Mouse (Mus musculus): ENCODE measurements around the gene Fcrl6. TPM values are rescaled to one million over a fixed set of nuclear protein-coding genes. Genes with fewer than 3 reads are reported as not detected.

Gene Fcrl6
- not detected in 2 replicates for polyA plus RNA-seq (2015; fragmentation: Nextera tagmentation; extraction: Ambion mirVana)

DNA sequence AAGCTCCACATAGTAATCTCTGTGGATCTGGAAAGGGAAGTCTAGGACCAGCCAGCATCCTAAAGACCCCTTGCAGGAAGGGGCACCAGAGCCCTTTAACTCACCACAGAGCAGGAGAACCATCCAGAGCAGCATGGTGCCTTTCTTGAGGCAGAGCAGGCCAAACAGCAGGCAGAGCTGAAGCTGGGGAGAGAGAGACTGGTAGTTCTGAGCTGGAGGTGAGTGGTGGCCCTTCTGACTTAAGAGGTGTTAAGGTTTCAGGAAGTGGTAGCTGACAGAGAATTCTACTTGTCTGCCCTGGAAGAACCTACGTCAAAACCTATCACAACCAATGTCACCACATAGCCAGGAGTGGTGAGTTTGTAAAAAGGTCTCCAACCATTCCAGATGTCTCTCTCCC is at the start of gene Fcrl6:
Gene Fcrl6, minus strand, starts transcription at position 226 of the 400 bp plus-strand sequence.
- H3K9me3 ChIP-seq, result no peaks in the 10 kb centered on the region
- H3K36me3 ChIP-seq, result no peaks in the 10 kb centered on the region
- 0 out of 2 replicates have a peak, but pooled peaks cover 6% of the 10 kb centered on the region for H3K27me3 ChIP-seq (replicated peaks)
- no peak within 1 kb of the TSS for H3K4me2 ChIP-seq
- H3K9ac ChIP-seq, result no peak within 1 kb of the TSS
- 55% methylated on average over 1 of the region's 1 CpGs for WGBS
- ATAC-seq (ENCODE audit: extremely low read depth, insufficient number of reproducible peaks, low FRiP score, low TSS enrichment), result no peak
- no peak within 1 kb of the TSS for H3K27ac ChIP-seq (replicated peaks)
- no peak within 1 kb of the TSS for H3K4me3 ChIP-seq
- no peaks in the 10 kb centered on the region for H3K4me1 ChIP-seq

DNA sequence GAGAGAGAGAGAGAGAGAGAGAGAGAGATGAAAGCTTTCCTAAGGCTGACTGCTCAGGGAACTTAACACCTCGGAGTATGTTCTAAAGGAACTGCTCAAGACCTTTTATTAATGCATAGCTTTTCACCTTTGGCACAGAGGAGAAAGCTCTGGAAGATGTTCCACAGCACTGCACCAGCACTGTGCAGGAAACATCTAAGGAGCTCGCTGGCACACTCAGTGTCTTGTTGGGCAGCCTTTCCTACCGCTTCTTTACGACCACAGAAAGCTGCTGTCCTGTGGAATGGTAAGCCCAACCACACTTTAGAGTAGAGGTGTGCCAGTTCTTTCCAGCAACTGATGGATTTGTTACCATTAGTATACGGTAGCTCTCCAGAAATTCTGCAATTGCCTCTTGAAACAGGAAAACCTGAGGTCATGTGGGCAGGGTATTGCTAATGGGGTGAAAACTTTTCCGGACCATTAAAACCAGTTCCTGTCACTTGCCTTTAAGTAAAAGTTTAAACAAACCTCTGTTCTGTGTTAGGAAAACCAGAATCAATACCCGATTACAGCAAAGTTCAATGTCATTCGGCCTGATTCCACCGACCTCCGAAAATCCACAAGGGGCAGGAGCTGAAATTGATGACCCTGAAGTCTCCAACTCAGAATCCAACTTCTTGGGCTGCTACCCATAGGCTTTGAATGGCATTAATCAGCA is 49.1 kb upstream of the Fcrl6 start:
- H3K4me3 ChIP-seq, result no peak overlapping the region
- H3K9ac ChIP-seq, result no peak overlapping the region
- WGBS, result 76% methylated on average over 10 of the region's 10 CpGs
- H3K27ac ChIP-seq (replicated peaks), result no peak overlapping the region
- H3K4me2 ChIP-seq, result no peak overlapping the region
- no peaks in the 10 kb centered on the region for H3K9me3 ChIP-seq
- no peak for ATAC-seq (ENCODE audit: extremely low read depth, insufficient number of reproducible peaks, low FRiP score, low TSS enrichment)
- H3K36me3 ChIP-seq, result no peaks in the 10 kb centered on the region
- H3K27me3 ChIP-seq (replicated peaks), result no peaks in the 10 kb centered on the region
- H3K4me1 ChIP-seq, result peaks cover 44% of the 10 kb centered on the region

DNA sequence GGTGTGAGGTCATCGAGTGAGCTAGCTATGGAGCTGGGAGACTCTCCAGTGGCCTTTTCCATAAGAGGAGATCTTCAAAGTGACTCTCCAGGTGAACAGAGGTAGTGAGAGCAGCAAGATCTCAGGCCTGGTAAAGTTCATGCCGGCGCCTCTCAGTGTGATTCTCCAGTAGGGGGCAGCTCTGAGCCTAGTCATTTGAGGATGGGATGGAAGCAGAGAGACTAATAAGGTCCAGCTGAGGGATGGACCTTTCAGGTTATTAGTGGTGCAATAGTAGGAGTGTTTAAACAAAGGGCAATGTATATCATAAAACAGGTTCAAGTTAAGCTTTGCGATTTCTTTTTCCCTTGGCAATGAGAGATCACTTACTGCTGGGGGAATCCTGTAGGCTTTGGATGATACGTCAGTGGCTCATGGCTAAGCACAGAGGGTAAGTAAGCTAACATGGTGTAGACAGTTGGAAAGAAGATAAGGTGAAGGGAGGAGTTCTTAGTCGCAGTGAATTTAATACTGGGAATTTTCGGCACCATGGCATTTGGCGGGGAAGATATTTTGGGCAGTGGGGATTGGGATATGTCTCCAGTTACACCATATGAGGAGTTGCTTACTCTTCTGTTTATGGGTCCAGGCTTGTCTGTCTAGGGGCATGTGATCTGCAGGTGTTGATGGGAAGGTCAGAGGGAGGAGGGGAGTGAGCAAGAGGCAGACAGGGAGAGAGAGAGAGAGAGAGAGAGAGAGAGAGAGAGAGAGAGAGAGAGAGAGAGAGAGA is 48.4 kb upstream of the Fcrl6 start:
- Histone ChIP-seq H3K4me1 (peaks cover 44% of the 10 kb centered on the region), H3K36me3 (no peaks in the 10 kb centered on the region), H3K27me3 (replicated peaks) (no peaks in the 10 kb centered on the region), H3K4me3 (no peak overlapping the region), H3K9me3 (no peaks in the 10 kb centered on the region), H3K9ac (no peak overlapping the region), H3K27ac (replicated peaks) (no peak overlapping the region), H3K4me2 (no peak overlapping the region)
- ATAC-seq (ENCODE audit: extremely low read depth, insufficient number of reproducible peaks, low FRiP score, low TSS enrichment), result no peak
- WGBS, result 51% methylated on average over 8 of the region's 8 CpGs

DNA sequence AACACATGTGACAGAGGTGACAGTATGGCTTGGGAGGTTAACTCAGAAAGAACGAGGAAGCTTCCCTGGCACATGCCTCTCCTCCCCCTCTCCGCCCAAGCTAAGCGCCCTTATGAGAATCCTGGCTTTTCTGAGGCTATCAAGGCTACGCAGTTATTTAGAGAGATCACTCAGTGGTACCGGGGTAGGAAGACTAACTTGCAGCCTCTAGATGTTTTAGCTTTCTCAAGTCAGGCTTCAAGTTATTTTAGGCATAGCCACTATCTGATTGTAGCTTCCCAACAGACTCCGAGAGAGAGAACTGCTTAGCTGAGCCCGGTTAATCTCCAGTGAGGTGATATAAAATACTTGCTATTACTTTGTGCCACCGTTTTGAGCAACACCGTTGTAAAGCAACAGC is 47.0 kb upstream of the Fcrl6 start:
- peaks cover 44% of the 10 kb centered on the region for H3K4me1 ChIP-seq
- no peaks in the 10 kb centered on the region for H3K36me3 ChIP-seq
- no peak for ATAC-seq (ENCODE audit: extremely low read depth, insufficient number of reproducible peaks, low FRiP score, low TSS enrichment)
- WGBS, result 35% methylated on average over 9 of the region's 9 CpGs
- H3K4me3 ChIP-seq, result no peak overlapping the region
- no peaks in the 10 kb centered on the region for H3K9me3 ChIP-seq
- no peaks in the 10 kb centered on the region for H3K27me3 ChIP-seq (replicated peaks)
- no peak overlapping the region for H3K4me2 ChIP-seq
- H3K27ac ChIP-seq (replicated peaks), result peak overlapping the region; percentile 12
- no peak overlapping the region for H3K9ac ChIP-seq

DNA sequence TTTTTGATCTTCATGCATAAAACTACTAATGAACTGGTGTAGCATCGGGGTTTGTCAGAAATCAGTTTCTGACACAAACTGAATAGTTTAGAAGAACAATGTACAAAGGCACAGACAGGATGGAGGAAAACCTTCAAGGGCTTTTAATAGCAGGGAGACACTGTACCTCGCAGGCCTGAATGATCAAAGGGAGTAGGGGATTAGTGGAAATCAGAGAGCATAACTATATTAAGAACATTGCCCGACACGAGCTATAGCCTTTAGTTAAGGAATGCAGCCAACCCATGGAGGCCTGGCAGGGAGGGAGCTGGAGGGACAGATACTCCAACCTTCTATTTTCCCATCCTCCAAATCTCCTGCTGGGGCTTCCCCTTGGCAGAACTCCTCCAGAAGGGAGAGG is 44.9 kb upstream of the Fcrl6 start:
- H3K36me3 ChIP-seq, result no peaks in the 10 kb centered on the region
- 0 out of 2 replicates have a peak overlapping the region, but pooled peaks have one; percentile 21 for H3K27ac ChIP-seq (replicated peaks)
- no peaks in the 10 kb centered on the region for H3K27me3 ChIP-seq (replicated peaks)
- no peaks in the 10 kb centered on the region for H3K9me3 ChIP-seq
- peak; percentile 70; the same call in 1 of the 2 replicates for ATAC-seq (ENCODE audit: extremely low read depth, insufficient number of reproducible peaks, low FRiP score, low TSS enrichment)
- H3K4me3 ChIP-seq, result no peak overlapping the region
- H3K4me1 ChIP-seq, result peaks cover 37% of the 10 kb centered on the region
- peak overlapping the region; percentile 25; the same call in 1 of the 2 replicates for H3K4me2 ChIP-seq
- no peak overlapping the region for H3K9ac ChIP-seq
- WGBS, result 18% methylated on average over 4 of the region's 4 CpGs

DNA sequence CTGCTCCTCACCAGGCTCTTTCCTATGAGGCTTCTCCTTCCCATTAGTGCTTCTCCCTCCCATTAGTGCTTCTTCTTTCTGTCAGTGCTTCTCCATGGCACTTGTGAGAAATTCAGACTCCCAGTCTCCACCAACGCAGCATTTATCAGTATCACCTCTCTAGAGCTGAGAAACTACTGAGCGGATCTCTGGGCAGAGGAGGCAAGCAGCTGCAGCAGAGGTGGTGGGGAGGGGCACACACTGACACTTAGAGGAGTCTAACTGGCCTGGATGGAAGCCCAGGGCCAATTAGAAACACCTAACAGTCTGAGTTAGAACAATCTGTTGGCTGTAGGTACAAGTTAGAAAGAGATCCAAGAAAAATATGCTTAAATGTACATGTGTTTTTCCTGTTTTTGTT is 36.4 kb upstream of the Fcrl6 start:
- Histone ChIP-seq H3K9ac (no peak overlapping the region), H3K4me3 (no peak overlapping the region), H3K27me3 (replicated peaks) (no peaks in the 10 kb centered on the region), H3K4me1 (peaks cover 29% of the 10 kb centered on the region), H3K4me2 (no peak overlapping the region), H3K27ac (replicated peaks) (0 out of 2 replicates have a peak overlapping the region, but pooled peaks have one; percentile 59), H3K36me3 (no peaks in the 10 kb centered on the region), H3K9me3 (no peaks in the 10 kb centered on the region)
- WGBS, result 9% methylated on average over 2 of the region's 2 CpGs
- ATAC-seq (ENCODE audit: extremely low read depth, insufficient number of reproducible peaks, low FRiP score, low TSS enrichment), result no peak

DNA sequence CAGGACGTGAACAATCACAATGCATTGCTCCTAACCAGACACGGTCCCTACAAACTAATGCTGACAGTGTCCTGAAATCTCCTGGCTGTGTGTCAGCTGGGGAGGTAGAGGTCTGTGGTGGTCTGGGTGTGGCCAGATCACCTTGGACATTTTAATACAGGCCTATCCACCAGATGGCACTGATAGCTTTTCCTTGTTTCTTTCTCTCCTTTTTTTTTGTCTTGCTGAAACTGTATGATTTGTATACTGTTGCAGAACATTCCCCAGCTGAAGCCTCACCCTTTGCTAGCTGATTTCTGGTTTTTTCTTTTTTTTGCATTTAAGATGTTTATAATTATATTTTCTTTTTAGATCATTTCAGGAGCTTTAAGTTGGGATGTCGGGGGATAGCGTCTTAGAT is 35.5 kb upstream of the Fcrl6 start:
- Histone ChIP-seq H3K9me3 (no peaks in the 10 kb centered on the region), H3K27ac (replicated peaks) (no peak overlapping the region; the same call in 1 of the 2 replicates)

DNA sequence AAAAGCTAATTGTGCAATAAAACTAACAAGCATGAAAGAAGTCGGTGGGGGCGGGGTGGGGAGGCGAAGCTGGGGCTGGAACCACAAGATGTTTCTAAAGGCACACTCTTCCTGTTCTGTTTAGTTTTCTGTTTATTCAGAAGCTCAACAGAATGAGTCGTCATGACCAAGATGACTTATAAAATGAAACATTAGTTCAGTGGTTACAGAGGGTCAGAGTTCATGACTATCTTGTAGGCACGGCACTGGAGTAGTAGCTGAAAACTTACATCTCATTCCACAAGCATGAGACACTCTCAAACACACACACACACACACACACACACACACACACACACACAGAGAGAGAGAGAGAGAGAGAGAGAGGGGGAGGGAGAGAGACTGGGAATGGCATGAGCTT is 33.9 kb upstream of the Fcrl6 start:
- no peaks in the 10 kb centered on the region for H3K27me3 ChIP-seq (replicated peaks)
- H3K4me2 ChIP-seq, result no peak overlapping the region
- no peaks in the 10 kb centered on the region for H3K9me3 ChIP-seq
- no peaks in the 10 kb centered on the region for H3K36me3 ChIP-seq
- no peak overlapping the region for H3K9ac ChIP-seq
- WGBS, result 84% methylated on average over 5 of the region's 5 CpGs
- no peak overlapping the region for H3K4me3 ChIP-seq
- ATAC-seq (ENCODE audit: extremely low read depth, insufficient number of reproducible peaks, low FRiP score, low TSS enrichment), result no peak
- peaks cover 35% of the 10 kb centered on the region for H3K4me1 ChIP-seq
- H3K27ac ChIP-seq (replicated peaks), result no peak overlapping the region

More for the DNA sequence above, 35.5 kb upstream of the Fcrl6 start:
- ATAC-seq (ENCODE audit: extremely low read depth, insufficient number of reproducible peaks, low FRiP score, low TSS enrichment), result no peak
- H3K27me3 ChIP-seq (replicated peaks), result no peaks in the 10 kb centered on the region
- H3K4me3 ChIP-seq, result no peak overlapping the region
- no peaks in the 10 kb centered on the region for H3K36me3 ChIP-seq
- H3K4me1 ChIP-seq, result peaks cover 28% of the 10 kb centered on the region
- H3K4me2 ChIP-seq, result no peak overlapping the region
- no peak overlapping the region for H3K9ac ChIP-seq
- 58% methylated on average over 4 of the region's 4 CpGs for WGBS

DNA sequence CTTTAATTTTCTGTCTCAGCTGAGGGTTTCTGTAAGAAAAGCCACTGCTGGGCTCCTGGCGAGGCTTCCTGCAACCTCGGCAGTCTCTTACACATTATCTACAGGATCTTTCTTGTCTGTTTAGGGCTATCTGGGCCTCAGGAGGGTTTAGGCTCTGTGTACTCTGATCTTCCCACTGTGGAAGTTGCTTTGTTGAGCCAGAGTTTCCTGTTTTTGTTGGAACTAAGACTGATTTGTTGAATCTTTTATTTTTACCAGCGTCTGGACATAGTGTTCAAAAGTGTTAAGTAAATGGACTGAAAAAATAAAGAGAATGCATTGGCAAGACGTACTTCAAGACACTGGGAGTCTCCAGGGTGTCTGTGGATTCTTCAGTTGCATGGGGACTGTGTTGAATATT is 32.9 kb upstream of the Fcrl6 start:
- Histone ChIP-seq H3K9me3 (no peaks in the 10 kb centered on the region), H3K27me3 (replicated peaks) (no peaks in the 10 kb centered on the region), H3K4me2 (peak overlapping the region; percentile 27; the same call in 1 of the 2 replicates), H3K27ac (replicated peaks) (0 out of 2 replicates have a peak overlapping the region, but pooled peaks have one; percentile 6), H3K4me1 (peaks cover 35% of the 10 kb centered on the region), H3K4me3 (no peak overlapping the region), H3K9ac (no peak overlapping the region), H3K36me3 (no peaks in the 10 kb centered on the region)
- ATAC-seq (ENCODE audit: extremely low read depth, insufficient number of reproducible peaks, low FRiP score, low TSS enrichment), result no peak
- WGBS, result 37% methylated on average over 4 of the region's 4 CpGs

DNA sequence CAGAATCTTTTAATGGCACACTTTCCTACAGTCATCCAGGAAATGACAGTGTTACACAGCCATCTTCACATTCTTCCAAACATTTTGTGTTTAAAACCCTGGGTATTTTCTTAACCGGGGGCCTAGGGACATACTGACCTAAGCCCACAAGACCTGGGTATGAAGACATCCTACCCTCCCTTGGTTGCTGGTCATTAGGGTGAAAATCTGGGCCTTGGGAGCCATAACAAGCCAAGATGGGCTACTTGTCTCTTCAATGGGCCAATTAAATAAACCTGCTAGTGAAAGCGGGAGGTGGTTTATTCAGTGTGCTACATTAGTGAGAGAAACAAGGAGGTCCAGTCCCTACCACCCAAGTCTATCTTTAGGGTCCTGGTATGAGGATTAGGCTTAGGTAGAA is 31.8 kb upstream of the Fcrl6 start:
- H3K27me3 ChIP-seq (replicated peaks), result no peaks in the 10 kb centered on the region
- H3K4me1 ChIP-seq, result peaks cover 33% of the 10 kb centered on the region
- no peaks in the 10 kb centered on the region for H3K36me3 ChIP-seq
- ATAC-seq (ENCODE audit: extremely low read depth, insufficient number of reproducible peaks, low FRiP score, low TSS enrichment), result no peak
- no peak overlapping the region for H3K4me2 ChIP-seq
- no peak overlapping the region for H3K9ac ChIP-seq
- no peak overlapping the region for H3K27ac ChIP-seq (replicated peaks)
- H3K4me3 ChIP-seq, result no peak overlapping the region
- H3K9me3 ChIP-seq, result no peaks in the 10 kb centered on the region
- 80% methylated on average over 2 of the region's 2 CpGs for WGBS

DNA sequence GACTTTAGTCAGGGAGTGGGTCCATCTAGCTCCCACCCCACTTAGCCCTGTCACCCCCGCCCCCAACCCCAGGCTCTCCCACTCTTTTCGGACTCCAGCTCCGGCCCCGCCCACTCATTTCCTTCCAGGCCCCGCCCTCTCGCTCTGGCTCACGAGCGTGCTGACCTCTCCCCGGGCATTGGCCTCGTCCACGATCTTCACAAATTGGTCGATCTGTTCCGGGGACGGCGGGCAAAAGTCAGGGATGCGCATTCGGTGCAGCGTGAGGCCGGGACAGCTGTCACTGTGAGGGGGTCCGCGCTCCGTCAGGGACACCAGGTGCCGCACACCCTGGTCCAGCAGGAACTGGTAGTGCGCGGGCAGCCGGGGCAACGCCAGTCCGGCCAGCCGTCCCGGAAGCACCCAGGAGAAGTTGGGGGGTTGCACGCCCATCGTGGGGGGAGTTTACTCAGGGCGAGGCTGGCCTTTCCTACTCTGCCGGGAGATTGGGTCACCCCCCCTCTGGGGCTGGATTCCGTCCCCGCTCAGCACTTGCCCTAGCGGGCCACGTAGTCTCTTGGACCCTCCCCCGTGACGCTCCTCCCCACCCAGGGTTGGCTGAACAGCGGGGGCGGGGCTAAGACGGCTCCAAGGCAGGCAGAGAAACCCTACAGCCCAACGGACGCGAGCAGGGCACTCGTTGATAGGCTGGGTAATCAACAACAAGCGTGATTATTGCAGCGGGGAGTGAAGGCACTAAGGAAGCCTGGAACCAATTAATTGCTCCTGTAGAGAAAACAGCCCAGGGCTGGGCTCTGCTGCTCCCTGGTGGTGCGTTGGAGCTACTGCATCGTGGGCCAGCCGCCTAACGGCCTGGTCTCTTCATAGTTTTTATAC is 30.3 kb upstream of the Fcrl6 start, which contains the start of gene Dusp23:
Gene Dusp23, minus strand, starts transcription at position 512 of the 876 bp plus-strand sequence.
- H3K27ac ChIP-seq (replicated peaks), result peak within 1 kb of the TSS; percentile 97
- H3K36me3 ChIP-seq, result no peaks in the 10 kb centered on the region
- peaks cover 26% of the 10 kb centered on the region for H3K4me1 ChIP-seq
- peak; percentile 96 for ATAC-seq (ENCODE audit: extremely low read depth, insufficient number of reproducible peaks, low FRiP score, low TSS enrichment)
- peak within 1 kb of the TSS; percentile 80 for H3K4me2 ChIP-seq
- H3K27me3 ChIP-seq (replicated peaks), result no peaks in the 10 kb centered on the region
- H3K9ac ChIP-seq, result peak within 1 kb of the TSS; percentile 91
- WGBS, result under 1% methylated on average over 53 of the region's 53 CpGs
- peak within 1 kb of the TSS; percentile 81 for H3K4me3 ChIP-seq
- no peaks in the 10 kb centered on the region for H3K9me3 ChIP-seq

All from heart, embryonic 13.5 days (tissue).